Mouse (Mus musculus): ENCODE measurements around the gene Noc3l.

The Noc3l gene

DNA sequence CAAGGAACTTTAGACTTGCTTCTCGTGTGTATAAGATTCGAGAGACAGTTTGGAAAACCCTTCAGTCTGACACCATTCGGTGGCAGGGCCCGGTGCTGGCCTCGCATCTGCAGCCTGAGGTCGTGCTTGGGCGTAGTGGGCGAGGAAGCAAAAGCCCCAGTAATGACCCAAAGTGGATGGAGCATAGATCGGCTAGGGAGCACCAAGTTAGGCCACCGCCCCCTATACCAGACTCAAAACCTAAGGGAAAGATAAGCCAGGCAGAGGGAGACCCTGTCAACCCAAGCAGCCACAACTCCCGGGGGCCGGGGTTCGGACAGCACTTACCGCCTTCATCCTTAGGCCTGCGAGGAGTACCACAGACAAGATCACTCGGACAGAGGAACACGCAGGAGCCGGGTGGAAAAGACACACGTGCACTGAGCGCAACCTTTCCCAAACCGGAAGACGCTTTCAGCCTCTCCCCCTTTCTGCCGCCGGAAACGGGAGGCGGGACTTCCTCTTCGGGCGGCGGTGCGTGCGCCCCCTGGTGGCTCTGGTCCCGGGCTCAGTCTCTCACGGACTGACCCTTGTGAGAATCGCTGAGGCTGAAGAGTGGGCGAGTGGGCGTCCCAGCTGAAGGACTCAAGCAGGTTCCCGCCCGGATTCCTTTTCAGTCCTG, at the start of gene Noc3l:
Noc3l (minus strand) TSS at position 472 of the 661 bp plus-strand sequence.
- peak; percentile 94 for DNase-seq (ENCODE audit: low spot score)

DNA sequence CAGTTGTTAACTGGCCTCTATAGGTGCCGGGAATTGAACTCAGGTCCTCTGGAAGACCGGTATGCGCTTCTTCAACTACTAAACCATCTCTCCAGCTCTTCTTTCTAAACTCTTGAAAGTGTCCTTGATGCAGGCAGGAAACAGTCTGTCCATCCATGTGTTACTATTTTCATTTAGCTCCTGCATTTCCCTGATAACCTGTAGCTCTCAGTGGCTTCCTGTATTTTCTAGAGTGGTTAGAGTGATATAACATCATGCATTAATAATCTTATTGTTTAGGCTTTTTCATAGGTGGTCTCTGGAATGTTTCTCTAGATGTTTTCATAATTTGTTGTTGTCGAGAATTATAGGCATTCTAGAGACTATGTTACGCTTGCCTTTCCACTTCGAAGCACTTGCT, 43.5 kb upstream of the Noc3l start:
- no peak for DNase-seq (ENCODE audit: low spot score)

DNA sequence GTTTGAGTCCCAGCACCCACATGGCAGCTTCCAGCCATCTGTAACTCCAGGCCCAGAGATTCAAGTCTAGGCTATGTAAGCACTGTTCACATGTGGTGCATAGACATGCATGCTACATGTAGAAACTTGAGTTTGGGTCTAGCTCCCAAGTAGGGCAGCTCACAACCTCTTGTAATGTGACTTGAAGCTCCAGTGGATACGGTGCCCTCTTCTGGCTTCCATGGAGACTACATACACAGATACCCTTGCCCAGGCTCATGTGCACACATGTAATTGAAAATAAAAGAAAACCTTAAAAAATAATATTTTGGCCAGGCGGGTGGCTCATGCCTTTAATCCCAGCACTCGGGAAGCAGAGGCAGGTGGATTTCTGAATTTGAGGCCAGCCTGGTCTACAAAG, 39.2 kb upstream of the Noc3l start:
- DNase-seq (ENCODE audit: low spot score), result no peak

GRCm38 (mm10) chr19:38846373-38846772, 27.3 kb upstream of the Noc3l start:
- no peak for DNase-seq (ENCODE audit: low spot score)

GRCm38 (mm10) chr19:38844817-38845216, 25.8 kb upstream of the Noc3l start:
- DNase-seq (ENCODE audit: low spot score), result no peak

GRCm38 (mm10) chr19:38837171-38837641, 18.2 kb upstream of the Noc3l start:
- peak; percentile 73 for DNase-seq (ENCODE audit: low spot score)

- peak; percentile 90 for DNase-seq (ENCODE audit: low spot score)
These were observed 17.6 kb upstream of the Noc3l start, which contains the start of gene Tbc1d12 for GRCm38 (mm10) chr19:38836438-38837170. Gene Tbc1d12, plus strand, starts transcription at chr19:38836579.

DNA sequence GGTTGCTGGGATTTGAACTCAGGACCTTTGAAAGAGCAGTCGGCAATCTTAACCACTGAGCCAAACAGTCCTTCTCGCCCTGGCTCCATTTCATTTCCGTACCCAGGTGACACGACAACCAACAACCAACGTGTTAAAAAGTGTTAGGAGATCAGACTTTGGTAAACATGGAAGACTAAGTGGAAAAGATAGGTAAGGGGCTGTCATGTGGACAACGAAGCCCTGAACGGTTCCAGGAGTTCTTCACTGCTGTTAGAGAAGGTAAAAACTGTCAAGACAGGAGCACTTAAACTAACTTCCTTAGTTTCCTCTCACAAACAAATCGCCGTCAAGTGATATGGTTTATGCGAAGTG, 17.0 kb upstream of the Noc3l start:
- no peak for DNase-seq (ENCODE audit: low spot score)

DNA sequence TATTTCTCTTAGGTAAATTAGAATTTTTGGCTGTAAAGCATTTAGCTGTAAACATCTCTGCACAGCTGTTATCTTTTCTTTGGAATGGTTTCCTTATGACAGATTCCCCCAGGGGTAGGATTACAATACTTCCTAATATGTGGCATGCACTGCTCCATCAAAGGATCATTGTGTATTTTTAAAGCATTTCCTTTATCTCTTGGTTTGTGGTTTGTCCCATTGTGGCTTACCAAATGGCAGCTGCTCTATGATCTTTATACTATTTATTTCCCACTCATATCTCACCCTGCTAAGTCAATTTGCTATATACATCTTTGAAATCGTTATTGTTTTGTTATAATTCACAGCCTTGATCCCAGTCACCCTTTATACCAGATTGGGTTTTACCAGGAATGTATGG, 14.2 kb upstream of the Noc3l start:
- DNase-seq (ENCODE audit: low spot score), result no peak

GRCm38 (mm10) chr19:38820186-38820804, 1.3 kb upstream of the Noc3l start:
- DNase-seq (ENCODE audit: low spot score), result peak; percentile 15

DNA sequence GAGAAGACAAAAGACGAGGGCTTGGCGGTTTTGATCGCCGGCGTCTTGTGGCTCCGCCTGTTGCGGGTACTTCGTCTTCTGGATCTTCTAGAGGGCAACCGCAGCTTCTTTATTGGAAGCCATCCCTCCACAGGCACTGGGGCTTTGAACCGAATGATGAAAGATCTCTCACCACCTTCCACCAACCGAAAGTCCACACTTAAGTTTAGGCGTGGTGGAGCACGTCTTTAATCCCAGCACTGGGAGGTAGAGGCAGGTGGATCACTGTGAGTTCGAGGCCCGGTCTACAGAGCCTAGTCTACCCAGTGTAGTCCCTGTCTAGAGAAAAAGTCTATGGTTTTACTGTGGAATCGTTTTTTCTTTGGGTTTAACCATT, 378 bp upstream of the Noc3l start:
- no peak for DNase-seq (ENCODE audit: low spot score)

- DNase-seq (ENCODE audit: low spot score), result no peak
These were observed 846 bp downstream of the Noc3l start for GRCm38 (mm10) chr19:38818191-38818590.

GRCm38 (mm10) chr19:38798801-38799200, 20.2 kb downstream of the Noc3l start:
- no peak for DNase-seq (ENCODE audit: low spot score)

DNA sequence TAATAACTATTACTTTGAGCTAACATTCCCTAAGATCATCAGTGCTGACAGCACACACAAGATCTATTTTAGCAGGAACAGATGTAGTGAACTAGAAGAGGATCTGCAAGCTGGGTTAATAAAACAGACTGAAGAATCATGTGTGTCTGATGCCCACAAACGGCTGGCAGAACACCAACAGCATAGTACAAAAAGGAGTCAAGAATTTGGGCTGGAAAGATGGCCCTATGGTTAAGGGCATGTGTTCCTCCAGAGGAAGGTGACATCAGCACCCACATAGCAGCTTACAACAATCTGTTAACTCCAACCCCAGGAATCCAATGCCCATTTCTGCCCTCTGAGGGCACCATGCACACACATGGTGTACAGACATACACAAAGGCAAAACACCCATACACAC, 20.7 kb downstream of the Noc3l start:
- no peak for DNase-seq (ENCODE audit: low spot score)

DNA sequence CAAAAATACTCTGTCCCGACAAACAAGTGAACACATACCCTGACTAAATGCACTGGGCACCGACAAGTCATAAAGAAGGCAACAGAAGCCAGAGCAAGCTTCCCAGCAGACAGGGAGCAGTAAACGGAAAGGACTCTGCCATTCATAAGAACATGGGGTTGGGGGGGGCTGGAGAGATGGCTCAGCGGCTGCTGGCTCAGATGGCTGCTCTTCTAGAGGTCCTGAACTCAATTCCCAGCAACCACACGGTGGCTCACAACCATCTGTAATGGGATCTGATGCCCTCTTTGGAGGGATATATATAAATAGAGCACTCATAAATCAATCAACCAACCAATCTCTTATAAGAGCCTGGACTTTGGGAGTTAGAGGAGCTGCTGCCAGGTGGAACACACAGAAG, 22.5 kb downstream of the Noc3l start:
- no peak for DNase-seq (ENCODE audit: low spot score)

DNA sequence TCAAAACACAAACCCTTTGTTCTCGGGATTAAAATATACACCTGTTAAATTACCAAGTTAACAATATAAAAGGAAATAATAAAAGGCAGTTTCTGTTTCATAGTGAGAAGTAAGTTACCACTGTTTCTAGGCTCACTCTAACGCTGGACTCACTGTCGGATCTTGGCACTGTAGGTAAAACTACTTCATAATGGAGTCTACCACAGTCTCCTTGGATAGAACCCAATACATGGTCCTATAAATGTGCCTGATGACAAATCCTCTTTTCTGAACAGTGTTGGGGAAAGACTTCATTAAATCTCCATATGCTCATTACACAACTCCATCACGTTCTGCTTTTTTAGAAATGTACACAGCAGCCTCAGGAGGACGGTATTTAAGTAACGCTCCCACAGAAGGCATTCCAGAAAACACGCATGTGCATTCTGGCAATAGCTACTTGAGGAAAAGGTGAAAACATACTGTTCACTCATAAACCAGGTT, 25.4 kb downstream of the Noc3l start:
- DNase-seq (ENCODE audit: low spot score), result no peak

GRCm38 (mm10) chr19:38787756-38788155, 31.3 kb downstream of the Noc3l start:
- DNase-seq (ENCODE audit: low spot score), result no peak

- no peak for DNase-seq (ENCODE audit: low spot score)
These were observed 35.5 kb downstream of the Noc3l start for GRCm38 (mm10) chr19:38783542-38783941.

GRCm38 (mm10) chr19:38778805-38779204, 40.2 kb downstream of the Noc3l start:
- DNase-seq (ENCODE audit: low spot score), result no peak

DNA sequence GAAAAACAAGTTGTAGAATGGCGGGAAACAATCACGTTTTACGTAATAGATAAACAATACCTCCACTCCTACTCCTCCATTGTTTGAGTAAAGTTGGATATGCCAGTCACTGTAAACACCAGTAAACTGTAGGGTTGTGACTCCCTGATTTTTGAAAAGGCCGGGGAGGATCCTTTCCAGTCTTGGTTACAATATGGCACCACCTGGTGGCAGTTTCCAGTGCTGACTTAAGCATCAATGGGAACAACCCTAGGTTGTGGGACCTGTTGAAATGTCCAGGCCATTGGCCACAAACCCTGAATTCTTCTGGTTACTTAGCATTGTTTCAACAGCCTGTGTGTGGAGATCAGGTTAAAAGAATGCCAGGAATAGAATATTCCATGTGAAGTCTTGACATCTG, 43.5 kb downstream of the Noc3l start:
- DNase-seq (ENCODE audit: low spot score), result peak; percentile 71

GRCm38 (mm10) chr19:38766306-38766705, 52.7 kb downstream of the Noc3l start:
- no peak for DNase-seq (ENCODE audit: low spot score)

DNA sequence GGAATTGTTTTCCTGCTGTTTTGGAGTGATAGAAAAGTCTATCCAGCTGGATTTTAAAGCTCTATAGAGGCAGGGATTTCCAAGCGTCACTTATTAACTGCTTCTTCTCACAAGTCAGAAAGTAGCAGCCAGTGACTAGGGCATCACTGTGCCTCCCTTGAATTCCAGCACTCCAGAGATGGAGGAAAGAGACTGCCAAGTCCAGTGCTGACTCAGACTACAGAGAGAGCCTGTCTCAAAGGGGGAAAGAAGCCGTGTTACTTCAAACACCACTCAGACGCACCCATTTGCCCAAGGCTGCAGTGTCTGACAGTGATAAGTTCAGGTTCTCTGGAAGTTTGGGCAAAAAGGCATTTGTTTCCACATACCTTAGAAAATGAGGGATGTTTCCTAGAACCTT, 58.6 kb downstream of the Noc3l start:
- DNase-seq (ENCODE audit: low spot score), result no peak

Data from embryo, embryonic 10 days (tissue).